Mouse (Mus musculus): Measurements from ENCODE around the gene Tmprss11e. TPM values are rescaled to one million over a fixed set of nuclear protein-coding genes. Genes with fewer than 3 reads are reported as not detected.

The Tmprss11e gene
- total RNA-seq, 2 experiments from 2014 or later, result not detected

Other genes with a start within 250 kb of the Tmprss11e start
- not detected for gene Tmprss11g, start 227.2 kb downstream of the Tmprss11e start, total RNA-seq (2021)
- gene Tmprss11f, start 113.4 kb downstream of the Tmprss11e start, total RNA-seq (2021), result not detected
- gene Tmprss11b, start 69.5 kb downstream of the Tmprss11e start, total RNA-seq (2021), result not detected
- gene Ythdc1, start 58.4 kb upstream of the Tmprss11e start, total RNA-seq (2021), result 10 to 100 TPM; 66.9 to 75.8 TPM
- 10 to 100 TPM in 1 of 2 experiments, 1 to 10 TPM in 1; 3.1 to 13.0 TPM for gene Ugt2b34, start 161.1 kb upstream of the Tmprss11e start, total RNA-seq (2021)
- 1 to 10 TPM in 1 of 2 experiments, under 1 TPM in 1; 0.14 to 6.4 TPM for gene Ugt2b1, start 180.7 kb upstream of the Tmprss11e start, total RNA-seq (2021)

Measured in adrenal gland, postnatal 4 days (tissue).